Mouse (Mus musculus) cerebellum, adult 11-12 months (tissue): Measurements from ENCODE around the gene Dynlt1c.
"Not testable (repeated sequence)": the region's sequence is repeated elsewhere in the genome, so short reads cannot be mapped to it uniquely, and the experiment has no call there.

ENCODE experiments used
- DNase-seq: peaks from one replicate; pipeline ENCODE4 v3.0.0; 2022

Dynlt1c gene

GRCm38 (mm10) chr17:6601204-6601911 is at the start of gene Dynlt1c:
Dynlt1c (plus strand) TSS chr17:6601671.
- peak; percentile 87 for DNase-seq

GRCm38 (mm10) chr17:6553798-6554197 is 47.7 kb upstream of the Dynlt1c start:
- DNase-seq, result not testable (repeated sequence)

GRCm38 (mm10) chr17:6554243-6554642 is 47.2 kb upstream of the Dynlt1c start:
- DNase-seq, result not testable (repeated sequence)

- DNase-seq, result not testable (repeated sequence)
These were observed 41.9 kb upstream of the Dynlt1c start for GRCm38 (mm10) chr17:6559447-6560133.

DNA sequence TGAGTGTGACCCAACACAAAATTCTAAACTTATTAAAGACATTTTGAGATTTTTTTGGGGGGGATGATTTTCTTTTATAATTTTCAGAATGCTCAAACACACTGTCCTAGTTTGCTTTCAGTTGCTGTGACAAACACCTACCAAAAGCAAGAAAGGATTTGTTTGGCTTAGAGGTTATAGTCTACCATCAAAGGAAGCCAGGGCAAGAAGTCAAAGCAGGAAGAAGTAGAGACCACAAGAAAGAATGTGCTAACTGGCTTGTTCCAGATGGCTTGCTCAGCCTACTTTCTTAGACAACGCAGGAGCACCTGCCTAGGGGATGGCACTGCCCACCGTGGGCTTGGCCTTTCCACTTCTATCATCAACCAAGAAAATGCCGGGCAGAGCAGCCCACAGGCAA is 36.6 kb upstream of the Dynlt1c start:
- DNase-seq, result not testable (repeated sequence)

DNA sequence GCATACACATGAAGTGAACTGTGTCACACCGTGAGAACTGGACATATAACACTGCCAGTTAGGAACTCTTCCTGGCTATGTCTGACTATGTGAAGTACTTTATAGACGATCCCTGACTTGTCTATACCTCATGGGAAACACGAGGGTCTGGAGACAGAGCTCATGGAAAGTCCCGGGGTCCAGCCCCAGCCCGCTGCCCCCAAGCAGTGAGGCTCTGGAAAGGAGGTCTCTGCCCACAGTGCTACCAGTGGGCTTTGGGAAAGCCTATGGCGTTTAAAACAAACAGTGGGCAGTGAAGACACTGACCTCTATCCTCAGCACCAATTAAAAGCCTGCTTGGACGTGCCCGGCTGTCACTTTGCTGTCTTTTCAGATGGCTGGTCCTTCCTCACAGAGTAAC is 33.6 kb upstream of the Dynlt1c start:
- not testable (repeated sequence) for DNase-seq

DNA sequence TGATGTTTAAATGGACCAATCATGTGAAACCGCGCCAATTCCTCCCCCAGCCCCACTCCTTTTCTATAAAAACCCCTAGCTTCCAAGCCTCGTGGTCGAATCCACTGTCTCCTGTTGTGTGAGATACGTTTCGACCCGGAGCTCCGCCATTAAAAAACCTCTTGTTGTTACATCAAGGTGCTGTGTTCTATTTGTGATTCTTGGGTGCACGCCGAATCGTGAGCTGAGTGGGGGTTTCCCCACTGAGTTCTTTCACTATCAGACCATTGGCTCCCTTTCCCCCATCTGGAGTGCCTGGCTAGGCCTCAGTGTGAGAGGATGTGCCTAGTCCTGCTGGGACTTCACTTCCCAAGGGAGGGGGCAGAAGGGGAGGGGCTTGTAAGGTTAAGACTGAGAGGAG is 30.2 kb upstream of the Dynlt1c start:
- DNase-seq, result not testable (repeated sequence)

- DNase-seq, result not testable (repeated sequence)
These were observed 29.3 kb upstream of the Dynlt1c start for GRCm38 (mm10) chr17:6572202-6572601.

GRCm38 (mm10) chr17:6575376-6575775 is 26.1 kb upstream of the Dynlt1c start:
- not testable (repeated sequence) for DNase-seq

DNA sequence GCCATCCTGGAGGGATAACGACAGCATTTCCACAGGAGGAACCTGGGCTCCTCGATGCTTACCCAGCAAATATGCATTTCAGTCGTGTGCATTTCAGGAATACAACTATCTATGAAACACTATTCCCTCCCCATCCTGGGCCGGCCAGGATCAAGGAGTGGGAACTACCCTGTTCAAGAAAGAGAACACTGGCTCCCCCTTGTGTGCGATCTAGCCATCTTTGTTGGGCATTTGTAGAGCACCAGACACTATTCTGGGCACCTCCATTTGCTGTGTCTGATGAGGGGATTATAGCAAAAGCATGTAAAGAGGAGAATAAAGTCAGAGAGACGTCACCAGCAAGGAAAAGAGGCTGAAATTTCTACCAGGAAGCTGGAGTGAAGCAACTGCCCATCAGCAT is 12.8 kb upstream of the Dynlt1c start:
- not testable (repeated sequence) for DNase-seq

- DNase-seq, result not testable (repeated sequence)
These were observed 9.4 kb upstream of the Dynlt1c start for GRCm38 (mm10) chr17:6592109-6592508.

DNA sequence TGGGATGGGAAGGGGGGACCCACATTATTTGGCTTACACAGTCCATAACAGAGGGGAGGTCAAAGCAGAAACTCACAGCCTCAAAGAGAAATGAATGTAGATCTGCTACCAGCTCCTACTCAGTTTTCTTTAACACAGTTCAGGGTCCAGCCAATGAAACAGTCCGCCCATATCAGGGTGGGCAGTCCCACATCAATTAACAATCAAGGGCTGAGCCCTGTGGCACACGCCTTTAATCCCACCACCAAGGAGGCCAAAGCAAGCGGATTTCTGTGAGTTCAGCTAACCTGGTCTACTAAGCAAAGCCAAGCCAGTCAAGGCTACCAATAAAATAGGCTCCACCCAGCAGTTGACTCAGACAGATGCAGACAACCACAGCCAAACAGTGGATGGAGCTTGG is 7.6 kb upstream of the Dynlt1c start:
- DNase-seq, result not testable (repeated sequence)

DNA sequence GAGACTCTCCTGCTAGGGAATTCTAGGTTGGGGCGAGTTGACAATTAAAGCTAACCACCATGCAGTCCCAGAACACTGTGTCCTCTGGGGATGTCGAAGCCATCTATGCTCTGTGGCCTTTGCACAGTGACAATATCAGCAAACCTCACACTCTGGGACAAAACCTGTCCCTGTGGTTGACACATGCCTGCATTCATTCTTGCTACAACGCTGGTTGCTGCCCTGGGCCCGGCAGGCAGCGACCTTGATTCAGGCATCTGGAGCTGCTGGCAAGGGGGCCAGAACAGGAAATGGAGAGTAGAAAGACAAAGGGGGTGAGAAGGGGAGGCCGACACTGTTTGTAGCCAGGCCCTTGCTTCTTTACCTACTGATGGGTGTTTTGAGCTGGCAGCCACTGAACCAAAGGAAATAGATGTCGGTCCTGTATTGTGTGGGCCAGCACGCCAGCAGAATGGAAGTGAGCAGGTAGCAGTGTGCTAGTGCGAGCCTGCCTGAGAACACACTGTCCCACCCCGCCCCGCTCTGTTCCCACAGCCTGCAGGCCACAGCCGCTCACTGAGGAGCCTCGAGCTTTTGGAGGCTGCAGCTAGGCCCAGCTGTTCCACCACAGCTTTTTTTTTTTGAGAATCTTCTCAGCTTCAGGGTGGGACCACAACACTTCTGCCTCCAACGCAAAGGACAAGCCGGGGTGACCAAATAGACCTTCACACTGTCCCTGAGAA is 5.5 kb upstream of the Dynlt1c start:
- not testable (repeated sequence) for DNase-seq

DNA sequence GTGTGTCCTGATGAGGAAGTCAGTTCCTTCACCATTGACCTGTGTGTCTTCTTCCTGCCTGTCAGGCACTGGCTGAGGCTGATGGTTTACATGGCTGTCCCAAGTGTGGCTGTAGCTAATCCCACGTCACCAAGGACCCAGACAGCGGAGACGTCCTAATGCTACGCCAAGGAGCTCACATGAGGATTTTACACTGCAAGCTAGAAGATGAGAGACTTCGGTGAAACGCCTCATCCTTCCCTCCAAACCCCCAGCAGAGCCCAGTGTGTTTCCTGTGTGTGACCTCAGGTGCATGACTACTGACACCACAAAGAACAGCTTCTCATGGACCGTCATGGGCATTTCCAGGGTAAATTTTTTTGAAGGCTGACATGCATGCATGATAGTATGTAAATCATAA is 3.1 kb upstream of the Dynlt1c start:
- DNase-seq, result not testable (repeated sequence)

GRCm38 (mm10) chr17:6600216-6600911 is 1.1 kb upstream of the Dynlt1c start:
- DNase-seq, result not testable (repeated sequence)

DNA sequence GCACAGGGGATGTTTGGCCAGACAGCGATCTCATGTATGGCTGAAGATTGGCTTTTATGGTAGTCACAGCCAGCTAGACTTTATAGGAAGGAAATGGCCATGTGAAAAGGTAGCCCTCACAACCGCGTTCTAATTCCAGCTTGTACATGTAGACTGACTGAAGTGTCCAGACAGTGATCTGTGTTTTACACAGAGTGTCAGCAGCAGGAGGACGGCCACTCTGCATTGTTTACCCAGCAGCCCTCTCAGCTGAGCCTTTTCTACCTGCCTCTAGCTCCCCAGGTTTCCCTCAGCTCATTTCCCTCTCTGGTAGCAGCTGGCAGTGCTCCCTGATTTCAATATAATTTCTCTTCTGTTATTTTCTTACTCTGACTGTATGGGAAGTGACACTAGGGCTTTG is 734 bp downstream of the Dynlt1c start:
- DNase-seq, result not testable (repeated sequence)

DNA sequence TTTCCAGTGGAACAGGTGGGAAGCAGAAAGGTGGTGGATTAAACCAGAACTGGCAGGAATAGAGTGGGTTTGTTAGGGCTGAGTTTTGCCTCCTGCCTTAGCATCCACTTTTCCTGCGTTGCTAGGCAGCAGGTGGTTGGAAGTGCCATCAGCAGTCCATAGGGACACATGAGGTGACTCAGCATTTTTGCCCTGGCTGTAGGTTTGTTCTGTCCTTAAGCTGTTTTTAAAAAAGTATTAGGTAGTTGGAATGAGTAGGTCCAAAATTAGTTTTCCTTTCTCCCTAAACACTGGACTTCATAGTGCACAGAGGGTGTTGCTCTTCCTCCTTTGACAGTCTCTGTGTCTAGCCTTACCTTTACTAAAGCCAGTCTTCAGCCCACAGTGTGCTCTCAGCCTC is 3.9 kb downstream of the Dynlt1c start:
- DNase-seq, result not testable (repeated sequence)

- not testable (repeated sequence) for DNase-seq
These were observed 12.1 kb downstream of the Dynlt1c start for GRCm38 (mm10) chr17:6613524-6613923.

- not testable (repeated sequence) for DNase-seq
These were observed 12.8 kb downstream of the Dynlt1c start for GRCm38 (mm10) chr17:6614316-6614715.

DNA sequence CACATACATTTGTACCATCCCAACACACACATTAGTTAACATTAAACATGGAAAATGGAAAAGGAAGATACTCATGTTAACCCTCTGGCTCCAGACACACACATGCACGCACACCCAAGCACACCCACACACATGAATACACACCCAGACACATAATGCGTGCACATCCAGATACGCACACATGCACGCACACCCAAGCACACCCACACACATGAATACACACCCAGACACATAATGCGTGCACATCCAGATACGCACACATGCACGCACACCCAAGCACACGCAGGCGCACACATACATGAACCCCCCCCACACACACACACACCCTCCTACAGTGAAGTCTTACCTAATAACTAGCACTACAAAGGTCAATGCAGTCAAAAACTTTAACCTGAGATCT is 15.3 kb downstream of the Dynlt1c start:
- not testable (repeated sequence) for DNase-seq

- DNase-seq, result not testable (repeated sequence)
These were observed 16.4 kb downstream of the Dynlt1c start for GRCm38 (mm10) chr17:6617689-6618400.

DNA sequence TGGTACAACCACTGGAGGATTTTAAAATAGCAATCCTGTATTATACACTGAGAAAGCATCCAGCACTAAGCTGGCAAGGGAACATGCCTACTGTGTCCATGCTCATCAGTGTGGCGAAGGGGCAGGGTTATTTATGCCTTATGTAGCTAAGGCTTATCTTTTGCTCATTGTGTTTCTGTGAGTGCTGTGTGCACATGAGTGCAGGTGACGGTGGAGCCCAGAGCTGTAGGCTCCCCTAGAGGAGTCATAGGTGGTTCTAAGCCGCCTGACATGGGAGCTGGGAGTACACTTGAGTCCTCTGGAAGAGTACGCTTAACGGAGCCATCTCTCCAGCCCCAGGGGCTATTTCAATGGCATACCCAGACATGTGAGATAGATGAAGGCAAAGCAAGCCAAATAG is 17.8 kb downstream of the Dynlt1c start:
- DNase-seq, result not testable (repeated sequence)
